Mouse (Mus musculus) heart, postnatal 0 days (tissue): Measurements from ENCODE around the gene Ripor3. TPM values are rescaled to one million over a fixed set of nuclear protein-coding genes. Genes with fewer than 3 reads are reported as not detected.

Experiments
- ATAC-seq: fragments of 200-750 bp; cut with Nextera tagmentation; 2 replicates; pipeline ENCODE4 v1.8.0; 2017; ENCODE audit warnings: low read depth, moderate number of reproducible peaks, moderate library complexity; ENCODE audit not compliant: insufficient read depth
- DNase-seq: peaks from one replicate; pipeline ENCODE4 v3.0.0-alpha.2; 2016; ENCODE audit warnings: low spot score
- H3K27ac ChIP-seq: fragments of 300-500 bp; sonication (generic); 2 replicates; pipeline ENCODE4 v1.5.1; 2014; ENCODE audit warnings: low read depth, mild to moderate bottlenecking
- H3K27me3 ChIP-seq: fragments of 300-500 bp; sonication (generic); 2 replicates; pipeline ENCODE4 v1.6.1; 2014; ENCODE audit warnings: low read length, mixed read lengths; ENCODE audit not compliant: control insufficient read depth, insufficient read depth
- H3K36me3 ChIP-seq: fragments of 300-500 bp; sonication (generic); replicated peaks from 2 replicates; pipeline ENCODE4 v1.6.1; 2014; ENCODE audit warnings: low read length, mixed read lengths; ENCODE audit not compliant: control insufficient read depth, insufficient read depth
- H3K4me1 ChIP-seq: fragments of 300-500 bp; sonication (generic); 2 replicates; pipeline ENCODE4 v1.6.1; 2014; ENCODE audit warnings: antibody characterized with exemption; ENCODE audit not compliant: control insufficient read depth, insufficient read depth
- H3K4me2 ChIP-seq: fragments of 300-500 bp; sonication (generic); 2 replicates; pipeline ENCODE4 v1.6.1; 2014; ENCODE audit warnings: low read depth, mild to moderate bottlenecking, low read length, moderate library complexity
- H3K4me3 ChIP-seq: fragments of 300-500 bp; sonication (generic); 2 replicates; pipeline ENCODE4 v1.5.1; 2014; ENCODE audit warnings: low read depth, low read length
- H3K9ac ChIP-seq: fragments of 300-500 bp; sonication (generic); replicated peaks from 2 replicates; pipeline ENCODE4 v1.6.1; 2014; ENCODE audit warnings: low read depth, low read length, mixed read lengths
- H3K9me3 ChIP-seq: fragments of 300-500 bp; sonication (generic); replicated peaks from 2 replicates; pipeline ENCODE4 v1.6.1; 2016; ENCODE audit warnings: low read length; ENCODE audit not compliant: control insufficient read depth
- CTCF ChIP-seq: IDR thresholded peaks from 2 replicates; pipeline ENCODE4 v1.5.1; 2016; ENCODE audit warnings: antibody characterized with exemption, control low read depth, low read depth
- EP300 ChIP-seq: IDR thresholded peaks from 2 replicates; pipeline ENCODE4 v1.6.1; 2016; ENCODE audit warnings: antibody characterized with exemption, low read depth
- WGBS: fragments of 180-500 bp; shearing (Covaris S2); extraction: QIAGEN DNeasy Blood & Tissue Kit; methylation state at CpG from one replicate; pipeline ENCODE4 v1.1.7; 2014; 5-methylcytosine and 5-hydroxymethylcytosine counted together
- polyA plus RNA-seq: library from polyadenylated mRNA; unstranded; fragments of >200 nt; fragmentation: Nextera tagmentation; extraction: Ambion mirVana; gene quantifications from 2 replicates; pipeline ENCODE4 v1.2.1, GENCODE M21; 2015
- total RNA-seq: library from RNA; depleted of rRNA; stranded (reverse); fragments of >200 nt; gene quantifications from 2 replicates; pipeline ENCODE4 v1.2.3, GENCODE M21; 2014; ENCODE audit warnings: low replicate concordance

Ripor3 gene
- total and polyA plus RNA-seq, 2 experiments from 2014 or later = 0.29 to 1.9 TPM

DNA sequence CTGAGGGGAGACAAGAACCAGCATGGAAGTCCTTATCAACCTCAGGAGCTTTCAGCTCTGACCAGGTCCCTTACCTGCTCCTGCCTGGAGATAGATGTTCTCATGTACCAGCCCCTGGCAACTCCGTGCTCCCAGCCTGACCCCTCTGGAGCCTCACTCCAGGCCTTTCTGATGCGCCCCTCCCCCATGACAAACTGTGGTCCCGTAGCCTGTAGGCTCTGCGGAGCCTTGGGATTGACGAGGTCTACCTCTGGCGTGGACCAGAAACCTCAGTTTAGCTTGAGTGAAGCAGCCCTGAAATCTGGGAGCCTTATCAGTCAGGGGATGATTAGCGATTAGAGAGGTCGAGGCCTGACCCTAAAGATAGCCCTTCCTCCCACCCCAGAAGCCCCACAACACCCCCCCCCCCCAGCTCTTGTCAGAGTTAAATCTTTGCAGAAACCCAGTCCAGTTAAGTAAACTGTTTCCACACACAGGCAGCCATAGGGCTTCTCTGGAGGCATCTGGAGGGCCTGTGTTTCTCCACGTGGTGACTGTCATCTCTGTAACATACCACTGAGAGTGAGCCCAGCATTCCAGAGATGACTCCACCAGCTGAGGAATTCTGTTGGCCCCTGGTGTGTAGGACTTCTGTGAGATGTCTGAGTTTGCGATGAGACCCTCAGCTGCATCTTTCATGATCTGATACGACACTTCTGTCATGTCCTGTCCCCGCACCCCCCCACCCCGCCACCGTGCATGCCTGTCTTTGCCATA is 45.7 kb upstream of the Ripor3 start:
- peak overlapping the region; percentile 46 for H3K27ac ChIP-seq
- H3K4me1 ChIP-seq = peaks cover 11% of the 10 kb centered on the region
- H3K9me3 ChIP-seq = no peaks in the 10 kb centered on the region
- no peak overlapping the region for H3K9ac ChIP-seq
- DNase-seq (peak; percentile 36), ATAC-seq (peak; percentile 67)
- TF ChIP-seq EP300 = 0 out of 2 replicates have a peak, but pooled peaks have one; percentile 20
- TF ChIP-seq CTCF = no peak
- 19% methylated on average over 14 of the region's 14 CpGs for WGBS
- H3K36me3 ChIP-seq = no peaks in the 10 kb centered on the region
- H3K4me2 ChIP-seq = 0 out of 2 replicates have a peak overlapping the region, but pooled peaks have one; percentile 3
- no peak overlapping the region for H3K4me3 ChIP-seq
- H3K27me3 ChIP-seq = peaks cover 7% of the 10 kb centered on the region

DNA sequence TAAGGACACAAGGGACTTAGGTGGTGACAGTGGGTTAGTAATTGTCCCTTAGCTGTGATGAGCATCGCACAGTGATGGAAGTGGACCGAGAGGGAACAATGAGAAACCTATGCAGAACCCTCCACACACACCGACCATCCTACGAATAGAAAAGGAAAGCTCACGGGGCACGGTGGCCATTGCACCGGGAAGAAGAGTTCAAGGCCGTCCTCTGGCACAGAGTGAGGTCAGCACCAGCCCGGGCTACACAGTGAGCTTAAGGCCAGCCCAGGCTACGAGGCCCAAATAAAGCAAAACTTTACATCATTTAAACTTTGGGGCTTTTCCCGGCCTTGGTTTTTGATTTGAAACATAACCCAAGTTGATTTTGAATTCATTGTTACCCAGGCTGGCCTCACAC is 43.7 kb upstream of the Ripor3 start:
- WGBS = 91% methylated on average over 11 of the region's 11 CpGs

GRCm38 (mm10) chr2:168052689-168053088 is 42.3 kb upstream of the Ripor3 start:
- peaks cover 11% of the 10 kb centered on the region for H3K4me1 ChIP-seq
- H3K9me3 ChIP-seq = no peaks in the 10 kb centered on the region
- DNase-seq (no peak), ATAC-seq (no peak)
- H3K4me3 ChIP-seq = no peak overlapping the region
- TF ChIP-seq EP300 (no peak), CTCF (peak; percentile 67)
- H3K27ac ChIP-seq = no peak overlapping the region
- peaks cover 29% of the 10 kb centered on the region for H3K27me3 ChIP-seq
- no peak overlapping the region for H3K4me2 ChIP-seq
- no peaks in the 10 kb centered on the region for H3K36me3 ChIP-seq
- 12% methylated on average over 2 of the region's 2 CpGs for WGBS
- no peak overlapping the region for H3K9ac ChIP-seq

More for the DNA sequence above, 43.7 kb upstream of the Ripor3 start:
- no peak for ATAC-seq
- no peak for DNase-seq
- Histone ChIP-seq H3K27ac (no peak overlapping the region), H3K4me1 (peaks cover 11% of the 10 kb centered on the region), H3K27me3 (peaks cover 25% of the 10 kb centered on the region), H3K9ac (no peak overlapping the region), H3K4me2 (no peak overlapping the region), H3K36me3 (no peaks in the 10 kb centered on the region), H3K4me3 (no peak overlapping the region), H3K9me3 (no peaks in the 10 kb centered on the region)
- TF ChIP-seq EP300 (no peak), CTCF (no peak)

DNA sequence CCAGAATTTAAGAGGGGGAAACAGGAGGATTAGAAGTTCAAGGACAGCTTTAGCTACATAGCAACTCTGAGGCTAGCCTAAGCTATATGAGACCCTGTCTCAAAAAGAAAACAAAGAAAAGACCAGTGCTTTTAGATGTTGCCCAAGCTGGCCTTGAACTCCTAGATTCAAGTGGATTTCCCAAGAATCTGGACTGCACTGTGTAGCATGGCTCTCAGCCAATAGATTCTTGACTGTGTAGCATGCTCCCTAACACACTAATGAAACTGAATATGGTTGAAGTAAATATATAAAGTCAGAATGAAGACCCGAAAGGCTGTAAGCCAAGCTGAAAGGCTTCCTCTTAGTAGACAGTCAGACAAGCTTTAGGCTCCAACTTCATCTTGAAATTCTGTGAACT is 41.7 kb upstream of the Ripor3 start:
- Histone ChIP-seq H3K9me3 (no peaks in the 10 kb centered on the region), H3K27me3 (peaks cover 29% of the 10 kb centered on the region), H3K36me3 (no peaks in the 10 kb centered on the region), H3K27ac (no peak overlapping the region), H3K9ac (no peak overlapping the region), H3K4me3 (no peak overlapping the region), H3K4me2 (no peak overlapping the region), H3K4me1 (peaks cover 11% of the 10 kb centered on the region)
- WGBS = 89% methylated on average over 1 of the region's 1 CpGs
- DNase-seq (no peak), ATAC-seq (no peak)
- TF ChIP-seq CTCF (no peak), EP300 (no peak)

DNA sequence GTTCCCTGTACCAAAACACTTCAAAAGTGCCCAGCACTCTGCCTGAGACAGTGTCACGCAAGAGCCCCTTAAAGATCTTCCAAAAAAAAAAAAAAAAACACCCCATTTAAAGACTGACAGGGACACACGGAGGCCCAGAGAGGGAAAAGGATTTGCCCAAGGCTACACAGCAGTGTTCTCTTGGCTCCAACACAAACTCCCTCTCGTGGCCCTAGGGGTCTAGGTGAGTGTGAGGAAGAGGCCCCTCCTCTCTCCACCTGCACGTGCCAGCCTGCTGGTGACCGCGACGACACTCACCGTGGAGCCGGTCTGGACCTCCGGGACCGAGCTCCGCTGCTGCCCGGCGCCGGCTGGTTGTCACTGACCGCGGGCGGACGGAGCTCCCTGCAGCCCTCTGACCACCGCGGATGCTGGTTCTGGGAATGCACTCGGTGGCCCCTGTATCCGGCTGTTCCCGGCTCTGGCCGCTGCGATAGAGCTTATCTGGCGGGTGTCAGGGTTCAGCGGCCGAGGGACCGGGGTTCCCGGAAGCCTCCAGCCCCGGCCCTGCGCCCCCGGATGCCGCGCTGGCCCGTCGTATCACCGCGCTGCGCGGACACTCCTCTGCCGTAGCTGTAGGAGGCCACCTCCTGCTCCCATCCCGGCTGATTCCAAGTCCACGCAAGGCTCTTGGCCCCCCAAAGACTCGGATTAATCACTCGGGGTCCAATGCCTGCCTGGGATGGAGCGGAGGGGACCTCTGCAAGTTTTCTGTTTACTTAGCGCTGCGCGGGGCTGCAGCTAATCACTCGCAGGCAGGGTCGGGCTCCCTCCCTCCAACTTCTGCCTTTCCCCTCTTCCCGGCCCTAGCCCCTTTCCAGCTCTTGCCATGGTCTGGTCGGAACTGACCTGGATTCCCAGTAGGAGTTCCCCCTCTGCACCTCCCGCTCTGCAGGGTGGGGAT is 39.9 kb upstream of the Ripor3 start:
- Histone ChIP-seq H3K4me2 (peak overlapping the region; percentile 74), H3K9me3 (no peaks in the 10 kb centered on the region), H3K36me3 (no peaks in the 10 kb centered on the region), H3K4me1 (peaks cover 13% of the 10 kb centered on the region; the same call in 1 of the 2 replicates), H3K27me3 (peaks cover 29% of the 10 kb centered on the region), H3K4me3 (peak overlapping the region; percentile 47), H3K27ac (no peak overlapping the region), H3K9ac (peak overlapping the region; percentile 50; the same call in 1 of the 2 replicates)
- peak; percentile 50 for ATAC-seq
- TF ChIP-seq CTCF (no peak), EP300 (no peak)
- WGBS = 1% methylated on average over 56 of the region's 56 CpGs
- DNase-seq = no peak
